Mouse (Mus musculus): ENCODE results near the gene Cul7.

Cul7 gene

DNA sequence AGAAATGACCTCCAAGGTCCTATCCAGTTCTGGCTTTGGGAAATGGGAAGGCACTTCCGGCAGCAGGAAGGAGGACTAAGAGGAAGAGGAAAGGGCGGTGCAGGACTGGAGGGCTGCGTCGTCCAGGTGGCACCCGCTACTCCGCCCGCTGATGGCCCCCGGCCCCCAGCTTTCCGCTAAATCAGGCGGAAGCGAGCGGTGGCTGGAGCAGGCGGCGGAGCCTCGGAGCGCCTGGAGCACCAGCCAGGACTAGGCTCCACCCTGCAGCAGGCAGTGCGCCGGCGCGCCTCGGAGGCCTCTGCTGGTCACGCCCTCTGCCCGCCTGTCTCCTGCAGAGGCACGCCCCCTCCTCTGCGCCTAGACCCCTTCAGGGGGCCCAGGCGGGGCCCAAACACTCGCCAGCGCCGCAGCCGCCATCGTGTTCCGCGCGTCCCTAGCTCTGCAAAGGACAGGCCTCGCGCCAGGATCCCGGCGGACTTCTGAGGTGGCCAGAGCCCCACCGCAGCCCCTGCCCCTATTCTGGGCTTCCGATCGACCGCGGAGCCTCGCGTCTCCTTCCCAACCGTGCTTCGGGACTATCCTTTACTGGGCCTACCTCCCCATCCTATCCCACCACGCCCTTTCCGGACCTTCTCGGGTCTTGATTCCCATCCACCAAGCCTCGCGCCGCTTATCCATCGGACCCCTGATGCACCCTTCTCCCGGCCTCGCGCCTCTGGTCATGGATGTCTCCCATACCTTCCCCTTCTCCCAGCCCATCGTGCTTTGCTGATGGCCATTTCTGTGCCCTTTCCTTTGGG, at the start of gene Cul7:
Gene Cul7, plus strand, starts transcription at position 106 of the 800 bp plus-strand sequence.
- peak; percentile 95 for DNase-seq

DNA sequence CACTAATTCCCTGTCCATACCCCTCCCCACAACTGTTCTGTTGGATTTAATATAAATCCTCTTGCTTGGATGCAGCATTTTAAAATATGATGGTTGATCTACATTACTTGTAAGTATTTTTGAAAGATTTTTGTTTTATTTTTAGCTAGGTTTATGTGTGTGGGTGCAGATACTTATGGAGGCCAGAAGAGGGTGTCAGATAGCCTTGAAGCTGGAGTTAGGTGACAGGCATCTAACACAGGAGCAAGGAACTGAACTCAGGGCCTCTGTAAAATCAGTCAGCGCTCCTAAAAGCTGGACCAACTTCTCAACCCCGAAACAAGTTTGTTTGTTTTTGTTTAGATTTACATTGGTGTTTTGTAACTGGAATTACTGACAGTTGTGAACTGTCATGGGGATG, 49.6 kb upstream of the Cul7 start:
- no peak for DNase-seq

DNA sequence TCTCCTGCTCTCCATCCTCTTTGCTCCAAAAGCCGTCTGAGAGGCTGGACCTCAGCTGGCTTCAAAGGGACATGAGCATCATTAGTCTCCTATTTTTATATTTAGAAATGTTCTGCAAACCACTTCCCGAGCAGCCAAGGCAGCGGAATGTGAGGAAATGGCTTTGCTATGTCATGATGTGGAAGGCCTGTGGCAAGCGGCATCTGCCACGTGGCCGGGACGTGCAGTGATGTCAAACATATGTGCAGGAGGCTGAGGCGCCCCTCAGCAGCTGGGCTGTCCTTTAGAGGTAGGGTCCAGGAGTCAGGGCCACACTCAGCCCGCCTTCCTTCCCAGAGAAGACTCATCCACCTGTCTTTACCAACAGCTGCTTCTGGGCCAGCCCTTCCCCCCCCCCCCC, 47.9 kb upstream of the Cul7 start:
- DNase-seq, result no peak

DNA sequence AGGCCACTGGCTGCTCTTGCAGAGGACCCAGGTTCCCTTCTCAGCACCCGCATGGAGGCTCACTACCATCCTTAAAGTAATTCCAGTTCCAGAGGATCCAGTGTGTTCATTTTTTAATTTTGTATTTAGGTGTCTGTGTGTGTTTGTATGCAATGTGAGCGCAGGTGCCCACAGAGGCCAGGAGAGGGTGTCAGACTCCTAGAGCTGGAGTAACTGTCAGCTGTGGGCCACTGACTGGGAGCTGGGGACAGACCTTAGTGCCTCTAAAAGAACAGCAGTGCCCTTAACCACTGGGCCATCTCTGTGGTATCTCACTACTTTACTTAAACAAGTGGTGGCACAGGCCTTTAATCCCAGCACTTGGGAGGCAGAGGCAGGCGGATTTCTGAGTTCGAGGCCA, 46.9 kb upstream of the Cul7 start:
- DNase-seq, result no peak

DNA sequence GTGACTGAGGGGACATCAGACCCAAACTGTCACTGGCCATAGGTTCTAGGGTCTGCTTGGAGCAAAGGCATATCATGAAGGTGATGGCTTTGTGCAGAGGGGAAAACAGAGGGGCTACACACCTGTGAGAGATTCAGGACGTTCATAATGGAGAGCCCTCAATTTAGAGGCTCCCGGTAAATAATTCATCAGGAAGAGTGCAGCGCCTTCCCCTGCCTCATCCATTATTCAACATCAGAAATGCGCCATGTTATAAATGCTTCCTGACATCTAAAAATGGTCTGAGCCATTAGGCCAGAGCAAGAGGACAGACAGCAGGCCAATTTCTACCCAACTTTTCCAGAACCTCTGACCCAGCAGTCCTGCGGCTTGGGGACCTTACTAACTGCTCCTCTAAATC, 45.0 kb upstream of the Cul7 start:
- no peak for DNase-seq

DNA sequence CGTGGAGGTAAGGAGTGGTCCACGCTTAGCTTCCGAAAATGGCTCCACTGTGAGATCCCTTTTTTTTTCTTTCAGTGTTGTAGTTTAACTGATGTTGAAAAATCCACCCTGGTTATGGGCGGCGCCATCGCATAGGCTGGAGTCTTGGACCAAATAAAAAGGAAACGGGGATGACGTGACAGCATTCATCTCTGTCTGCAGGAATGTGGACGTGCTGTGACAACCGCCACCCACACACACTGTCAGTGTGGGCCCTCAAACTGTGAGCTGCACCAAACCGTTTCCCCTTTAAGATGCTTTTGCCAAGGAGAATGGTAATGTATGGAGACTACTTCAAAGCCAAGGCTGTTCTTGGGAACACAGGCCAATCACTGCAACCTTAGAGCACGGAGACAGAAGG, 44.1 kb upstream of the Cul7 start:
- no peak for DNase-seq

DNA sequence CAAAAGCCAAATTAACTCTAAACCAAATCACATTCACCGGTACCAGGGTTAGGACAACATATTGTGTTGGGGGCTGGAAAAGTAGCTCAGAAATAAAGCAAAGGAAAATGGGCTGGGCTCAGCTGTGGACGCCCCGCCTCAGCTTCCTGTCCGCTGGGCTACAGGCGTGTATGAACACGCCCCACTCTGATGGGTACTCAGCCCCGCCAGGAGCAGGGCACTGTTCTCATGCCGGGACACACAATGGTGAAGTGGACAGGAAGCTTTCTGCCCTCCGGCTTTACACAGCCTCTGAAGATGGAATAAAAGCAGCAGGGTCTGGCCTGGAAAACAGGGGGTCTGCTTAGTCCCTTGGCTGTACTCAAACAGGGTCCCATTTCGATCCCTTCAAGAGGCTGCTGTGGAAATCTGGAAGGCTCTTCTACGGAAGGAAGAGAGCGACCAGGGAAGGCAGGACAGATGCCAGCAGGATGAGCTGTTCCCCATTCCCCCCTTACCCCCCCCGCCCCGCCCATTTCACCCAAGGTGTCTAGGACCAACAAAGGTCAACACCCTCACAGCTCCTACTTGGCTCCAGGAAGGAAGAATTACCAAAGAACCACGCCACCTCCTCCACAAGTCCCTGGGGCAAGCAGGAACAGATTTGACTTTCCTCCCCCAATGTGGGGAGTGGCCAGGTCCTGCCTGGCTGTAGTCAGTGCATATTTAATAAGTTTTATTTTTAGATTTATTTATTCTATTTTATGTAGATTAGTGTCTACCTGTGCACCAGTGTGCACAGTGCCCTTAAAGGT, 40.2 kb upstream of the Cul7 start:
- no peak for DNase-seq

DNA sequence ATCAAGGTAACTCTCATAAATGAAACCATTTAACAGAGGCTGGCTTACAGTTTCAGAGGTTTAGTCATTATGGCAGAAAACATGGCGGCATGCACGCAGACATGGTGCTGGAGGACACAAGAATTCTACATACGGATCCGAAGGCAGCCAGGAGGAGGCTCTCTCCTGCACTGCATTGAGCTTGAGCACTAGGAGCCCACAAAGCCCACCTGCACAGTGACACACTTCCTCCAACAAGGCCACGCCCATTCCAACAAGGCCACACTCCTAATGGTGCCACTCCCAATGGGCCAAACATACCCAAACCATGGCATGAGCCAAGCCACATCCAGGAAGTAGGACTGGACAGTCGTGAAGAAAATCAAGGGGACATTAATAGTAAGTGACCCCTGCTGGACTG, 38.8 kb upstream of the Cul7 start:
- DNase-seq, result no peak

DNA sequence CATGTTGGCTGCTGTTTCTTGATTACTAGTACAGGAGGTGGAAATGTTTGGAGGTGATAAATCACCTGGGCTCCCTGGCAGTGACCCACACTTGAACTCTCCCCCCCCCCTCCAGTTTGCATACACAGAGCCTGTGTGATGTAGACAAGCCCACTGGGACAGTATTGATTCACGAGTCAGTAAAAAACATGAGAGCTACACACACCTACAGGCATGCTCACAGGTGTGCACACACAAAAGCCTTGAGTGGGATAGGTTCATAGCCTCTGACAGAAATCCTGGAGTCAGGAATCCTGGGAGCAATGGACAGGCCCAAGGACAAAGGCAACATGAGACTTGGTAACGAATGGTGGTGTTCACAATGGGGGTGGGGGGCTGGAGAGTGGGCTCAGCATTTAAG, 37.9 kb upstream of the Cul7 start:
- no peak for DNase-seq

DNA sequence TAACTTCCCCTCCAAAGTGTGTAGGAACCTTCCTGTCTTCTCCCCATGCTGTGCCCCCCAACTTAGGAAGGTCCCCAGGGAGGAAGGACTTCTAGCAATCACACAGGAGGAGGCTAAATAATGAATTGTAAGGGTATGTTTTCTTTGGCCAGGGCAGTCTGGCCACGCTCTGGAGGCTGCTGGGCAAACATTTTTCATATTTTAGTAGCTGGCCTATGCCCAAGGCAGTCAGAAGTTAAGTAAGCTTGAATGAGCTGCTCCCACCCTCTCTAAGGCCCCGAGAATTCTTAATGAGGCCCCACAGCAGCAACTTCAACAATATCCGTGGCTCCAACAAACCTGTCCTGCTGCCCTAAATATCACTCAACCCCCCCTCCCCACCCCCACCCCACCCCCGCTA, 37.3 kb upstream of the Cul7 start:
- DNase-seq, result no peak

DNA sequence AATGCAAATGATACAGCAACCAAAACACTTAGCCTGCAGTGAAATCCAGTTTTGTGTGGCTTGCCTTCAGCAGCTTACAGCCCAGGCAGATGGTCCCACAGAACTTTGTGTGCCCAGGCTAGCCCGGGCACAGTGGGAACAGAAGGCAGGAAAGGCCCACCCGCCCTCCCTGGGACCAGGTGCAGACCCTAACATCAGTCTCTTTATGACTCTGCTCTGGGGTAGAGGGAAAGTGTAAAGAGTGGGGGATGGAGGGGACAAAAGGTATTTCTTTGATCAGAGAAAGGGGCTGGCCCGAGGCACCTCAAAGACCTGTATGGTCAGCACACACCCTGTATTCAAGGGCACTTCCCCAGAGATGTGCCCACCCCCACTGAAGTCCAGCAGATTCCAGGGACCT, 36.9 kb upstream of the Cul7 start:
- DNase-seq, result no peak

DNA sequence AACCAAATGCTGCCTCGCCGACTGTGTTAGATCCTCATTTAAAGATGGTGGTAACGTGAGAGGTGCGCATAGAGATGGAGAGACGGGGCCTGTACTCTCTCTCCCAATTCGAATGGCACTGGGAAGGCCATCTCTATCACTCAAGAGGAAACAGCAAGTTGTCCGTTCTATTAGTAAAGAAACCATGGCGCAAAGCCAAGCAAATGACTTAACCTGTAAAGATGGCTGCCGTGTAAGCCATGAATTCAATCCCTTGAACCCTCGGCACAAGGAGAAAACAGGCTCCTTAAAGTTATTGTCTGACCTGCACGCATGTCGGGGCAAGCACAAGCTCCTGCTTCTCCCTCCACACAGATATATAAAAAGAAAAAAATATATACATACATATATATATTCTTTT, 32.3 kb upstream of the Cul7 start:
- no peak for DNase-seq

DNA sequence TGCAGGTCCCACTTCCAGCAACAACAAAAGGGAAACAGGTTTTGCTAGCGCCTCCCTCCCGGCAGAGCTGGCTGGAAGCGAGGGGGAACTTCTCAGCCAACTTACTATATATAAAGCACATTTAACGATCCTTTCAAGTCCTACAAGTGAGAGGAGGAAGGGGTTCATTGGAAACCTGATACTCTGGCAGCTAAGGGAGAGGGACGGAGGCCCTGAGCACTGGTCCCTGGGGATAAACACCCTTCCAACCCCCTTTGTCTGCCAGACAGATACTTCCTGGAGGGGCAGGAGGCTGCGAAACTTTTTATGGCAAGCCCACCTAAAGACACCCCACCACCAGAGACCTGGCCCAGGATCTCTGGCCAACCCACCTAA, 31.8 kb upstream of the Cul7 start:
- no peak for DNase-seq

DNA sequence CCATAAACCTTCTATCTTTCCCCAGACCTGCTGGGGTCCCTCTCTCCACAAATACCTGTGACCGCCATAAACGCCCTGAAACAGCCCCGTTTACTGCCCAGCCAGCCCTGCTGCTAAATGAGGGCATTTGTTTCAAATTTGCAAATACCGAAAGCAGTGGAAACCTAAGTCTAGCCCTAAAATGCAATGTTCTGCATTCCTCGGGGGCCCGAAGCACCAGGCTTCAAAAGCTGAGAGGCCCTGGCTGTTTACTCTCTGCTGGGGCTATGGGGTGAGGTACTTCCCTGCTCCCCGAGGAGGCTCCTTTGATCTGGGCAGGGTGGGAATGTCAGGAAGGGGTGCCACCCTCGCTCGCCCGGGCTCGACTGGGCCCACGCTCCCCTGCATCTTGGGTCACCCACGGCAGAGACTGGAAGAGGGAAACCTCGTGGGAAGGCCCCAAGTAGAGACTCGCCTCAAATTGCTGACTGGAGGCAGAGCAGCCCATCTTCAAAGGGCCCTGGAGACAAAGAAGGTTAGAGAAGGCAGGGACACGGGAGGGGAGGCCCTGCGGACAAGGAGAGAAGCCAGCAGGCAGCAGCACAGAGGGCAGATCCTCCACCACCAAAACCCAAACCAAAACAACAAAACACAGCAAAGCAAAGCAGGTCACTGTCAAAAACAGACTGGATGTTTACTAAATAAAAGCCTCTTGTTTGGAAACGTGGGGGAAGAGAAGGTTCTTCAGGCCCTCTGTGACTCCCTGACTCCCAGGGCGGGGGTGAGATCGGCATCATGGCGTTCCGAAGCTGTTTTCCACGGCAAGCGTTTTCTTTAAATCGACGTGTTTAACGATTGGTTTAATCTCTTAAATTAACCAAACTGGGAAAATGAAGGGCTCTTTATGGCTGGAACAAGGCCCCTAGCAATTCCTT, 31.1 kb upstream of the Cul7 start:
- DNase-seq, result no peak

DNA sequence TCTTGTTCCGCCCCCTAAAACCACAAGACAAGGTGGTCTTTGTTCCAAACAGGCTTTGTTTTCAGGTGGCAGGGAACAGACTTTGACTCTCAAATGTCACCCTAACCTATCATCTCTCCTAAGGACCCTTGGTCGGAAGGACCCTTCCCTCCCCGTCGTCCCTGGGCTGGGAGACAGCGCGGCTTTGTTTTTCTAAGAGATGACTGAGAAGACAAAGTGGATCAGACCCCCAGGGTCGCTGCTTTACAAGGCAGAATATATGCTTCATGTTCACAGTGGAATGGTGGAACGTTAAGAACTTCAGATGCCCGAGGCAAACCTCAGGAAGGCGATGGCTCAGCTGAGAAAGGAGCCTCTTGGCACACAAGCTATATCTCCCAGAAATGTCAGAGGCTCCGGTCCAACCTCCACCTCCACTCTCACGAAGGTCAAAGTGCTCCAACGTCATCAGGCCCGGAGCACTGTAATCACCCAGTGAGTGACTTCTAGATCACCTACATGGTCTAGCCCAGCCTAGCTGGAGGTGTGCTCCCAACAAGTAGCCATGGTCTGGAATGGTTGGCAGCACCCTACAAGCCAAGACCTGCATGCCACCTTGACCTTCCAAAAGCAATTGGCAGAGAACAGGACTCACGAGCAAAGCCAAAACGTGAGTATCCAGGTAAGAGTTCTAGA, 30.3 kb upstream of the Cul7 start:
- DNase-seq, result no peak

DNA sequence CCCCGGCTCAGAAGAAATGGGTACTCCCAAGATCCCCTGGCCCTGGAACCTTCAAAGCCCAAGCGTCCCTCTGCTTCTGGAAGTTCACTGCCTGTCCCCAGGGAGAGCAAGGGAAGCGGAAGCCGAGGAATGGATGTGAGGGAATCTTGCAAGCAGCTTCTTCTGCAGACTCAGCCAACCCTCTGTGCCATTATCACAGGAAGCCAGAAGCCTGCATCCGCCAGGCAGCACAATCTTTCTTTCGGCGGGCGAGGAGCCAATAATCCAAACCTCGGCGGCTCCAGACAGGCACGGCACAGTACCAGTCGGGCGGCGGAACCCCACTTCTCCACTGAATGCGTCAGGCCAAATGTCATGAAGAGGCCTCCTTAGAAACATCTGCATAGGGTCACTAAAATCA, 28.8 kb upstream of the Cul7 start:
- DNase-seq, result no peak

DNA sequence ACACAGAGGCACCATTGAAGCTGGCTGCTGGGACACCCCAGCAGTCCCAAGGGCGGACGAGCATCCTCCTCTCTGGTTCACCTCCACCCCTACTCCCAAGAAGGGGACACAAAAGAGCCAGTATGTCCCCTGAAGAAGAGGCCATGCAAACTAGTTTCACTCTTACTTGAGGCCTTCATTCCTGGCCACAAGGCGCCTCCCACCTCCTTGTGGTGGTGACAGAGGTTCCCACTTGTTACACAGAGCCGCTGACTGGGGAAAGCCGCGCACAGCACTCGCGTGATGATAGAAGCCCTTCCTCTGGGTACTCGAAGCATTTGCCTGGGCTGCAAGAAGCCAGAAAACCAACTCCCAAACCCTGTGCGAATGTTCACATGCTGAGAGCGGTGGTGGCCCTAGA, 27.9 kb upstream of the Cul7 start:
- peak; percentile 42 for DNase-seq

DNA sequence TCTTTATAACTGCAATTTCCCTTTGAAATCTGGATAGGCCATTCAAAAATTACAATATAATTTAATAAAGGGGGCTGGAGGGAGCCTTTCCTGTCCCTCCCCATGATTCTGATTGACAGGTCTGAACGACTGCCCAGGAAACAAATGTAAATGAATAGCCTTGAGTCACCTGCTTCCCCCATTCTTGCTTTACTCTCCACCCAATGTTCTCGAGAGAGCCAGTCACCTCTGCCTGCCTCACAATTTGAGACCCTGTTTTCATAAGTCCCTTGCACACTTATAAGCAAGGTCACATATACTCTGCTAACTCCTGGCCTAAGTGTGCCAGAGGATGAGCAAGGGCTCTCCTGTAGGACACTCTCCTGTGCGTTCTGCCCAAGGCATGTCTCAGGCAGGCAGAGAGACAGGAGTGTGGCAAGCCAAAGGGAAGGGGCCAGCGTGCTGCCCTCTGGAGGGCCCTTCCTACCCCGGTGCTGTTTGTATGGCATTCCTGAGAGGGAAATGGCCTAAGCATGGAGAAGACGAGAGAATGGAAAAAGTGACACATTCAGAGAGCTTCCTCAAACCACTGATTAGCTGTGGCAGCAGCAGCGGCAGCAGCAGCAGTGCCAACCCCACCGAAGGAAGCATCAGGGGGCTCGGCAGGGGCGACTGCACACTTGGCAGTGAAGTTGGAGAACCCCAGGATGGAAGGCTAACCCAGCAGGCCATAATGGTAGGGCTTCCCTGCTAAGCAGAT, 26.1 kb upstream of the Cul7 start:
- no peak for DNase-seq

DNA sequence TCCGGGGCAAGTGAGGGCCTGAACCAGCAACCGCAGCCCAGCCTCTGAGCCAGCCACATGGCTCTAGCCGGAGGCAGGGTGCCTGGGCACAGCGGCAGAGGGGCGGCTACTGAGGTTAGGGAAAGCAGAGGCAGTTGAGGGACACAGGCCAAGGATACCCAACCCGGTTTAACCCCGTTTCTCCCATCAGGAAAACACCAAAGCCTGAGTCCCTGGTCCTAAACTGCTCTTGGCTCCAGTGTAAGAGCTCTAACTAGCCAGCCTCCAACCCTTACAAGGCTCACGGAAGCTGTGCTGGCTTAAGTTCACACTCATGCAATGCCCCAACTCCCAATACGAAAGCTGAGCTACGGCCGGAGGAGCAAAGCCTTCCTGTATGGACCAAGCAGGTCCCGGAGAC, 25.5 kb upstream of the Cul7 start:
- no peak for DNase-seq

DNA sequence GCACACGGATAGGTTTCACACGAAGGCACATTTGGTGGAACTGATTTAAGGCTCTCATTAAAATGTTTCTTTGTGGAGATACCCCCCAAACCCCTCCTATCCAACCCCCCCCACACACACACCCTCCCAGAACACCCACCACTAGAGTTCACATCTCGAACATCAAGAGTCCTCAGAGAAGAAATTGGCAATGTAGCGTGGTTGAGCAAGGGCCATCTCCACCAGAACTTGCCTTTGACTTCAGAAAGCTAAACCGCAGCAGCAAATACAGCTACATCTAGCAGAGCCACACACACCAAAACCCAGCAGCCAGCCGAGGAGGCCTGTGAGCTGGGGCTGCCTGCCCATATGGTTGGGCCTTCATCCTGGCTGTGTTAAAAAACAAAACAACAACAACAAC, 22.7 kb upstream of the Cul7 start:
- no peak for DNase-seq

DNA sequence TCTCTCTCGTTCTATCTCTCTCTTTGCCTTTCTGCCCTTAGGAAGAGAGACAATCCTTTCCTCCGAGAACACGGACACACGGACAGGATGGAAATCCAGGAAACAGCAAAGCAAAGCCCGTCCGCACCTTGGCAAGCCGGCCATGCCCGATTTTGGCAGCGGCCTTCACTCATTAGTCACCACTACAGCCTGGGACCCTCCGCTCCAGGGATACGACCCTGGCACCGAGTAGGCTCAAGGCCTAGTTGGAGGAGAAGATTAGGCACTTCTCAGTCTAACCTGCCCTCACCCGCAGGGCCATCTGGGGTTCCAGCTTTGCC, 21.7 kb upstream of the Cul7 start:
- no peak for DNase-seq
